In the genomic region with DNA sequence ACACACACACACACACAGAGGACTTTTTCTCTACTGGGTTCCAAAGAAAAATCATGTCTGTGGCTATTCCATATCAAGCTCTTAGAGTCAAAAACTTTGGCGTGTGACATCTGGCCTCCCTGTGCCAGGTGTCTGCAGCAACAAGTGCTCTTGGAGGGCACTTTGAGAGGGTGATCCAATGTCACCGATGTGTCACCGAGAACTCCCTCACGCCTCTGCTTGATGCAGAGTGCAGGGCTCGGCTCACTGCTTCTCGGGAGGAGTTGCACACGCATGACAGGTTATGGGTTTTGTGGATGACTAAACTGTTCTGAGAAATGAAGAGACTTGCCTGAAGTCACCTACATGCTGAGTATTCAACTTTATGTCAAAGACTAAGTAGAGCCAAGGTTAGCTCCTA, we compare ENCODE assay signal across 12 mouse cellular contexts.
"Had no signal": no experiment of that assay in that cellular context is flagged by ENCODE, and none has a peak within 500 bp of the region (broad histone marks: within the 10 kb centered on the region; RNA-seq: fewer than 3 reads in every experiment).

No protein-coding gene starts in this region.

- H3K27me3 ChIP-seq: liver, embryonic 13.5 days had no signal

- H3K4me3 ChIP-seq: left cerebral cortex, adult 2 months; liver, embryonic 13.5 days had no signal

- DNase-seq: kidney, postnatal 10 days; kidney, postnatal 36 days; layer of hippocampus, postnatal 36 days; liver, embryonic 13.5 days; lung, adult 2 months; lung, postnatal 14 days; lung, postnatal 4 days; midbrain, embryonic 14.5 days; thymus, adult 18-20 months; thymus, postnatal 36 days had no signal

- H3K4me2 ChIP-seq: liver, embryonic 13.5 days; midbrain, embryonic 11.5 days had no signal

- H3K9ac ChIP-seq: liver, embryonic 13.5 days had no signal

- H3K9me3 ChIP-seq: liver, embryonic 13.5 days had no signal

- H3K27ac ChIP-seq: left cerebral cortex, adult 2 months; liver, embryonic 13.5 days had no signal
